Mouse (Mus musculus) ES-E14 (cell line): ENCODE measurements at regions not wholly inside any gene's neighbourhood (a gene's known extent, or its start where the extent isn't known, plus 50 kb on each side); places are given as distances from the start of the nearest gene placed in this dataset.

Experiments used
- DNase-seq: peaks from one replicate; pipeline ENCODE4 v3.0.0-alpha.2; 2013; ENCODE audit warnings: low read depth, low spot score
- H3K27ac ChIP-seq: 2 replicates; pipeline ENCODE4 v1.5.1; 2012; ENCODE audit warnings: low read depth, mild to moderate bottlenecking, low read length, moderate library complexity, mixed read lengths; ENCODE audit not compliant: poor library complexity, insufficient read depth, severe bottlenecking
- H3K36me3 ChIP-seq: 2 replicates; pipeline ENCODE4 v1.6.1; 2012; ENCODE audit warnings: mild to moderate bottlenecking, low read length, moderate library complexity, mixed read lengths; ENCODE audit not compliant: control insufficient read depth, poor library complexity, insufficient read depth, severe bottlenecking
- H3K4me1 ChIP-seq, 2 experiments: fragments of 150-350 bp in 1 of 2; sonication (generic) in 1 of 2; 2 replicates each; pipeline ENCODE4 v1.6.1; 2012; ENCODE audit warnings: low read length in 2 of 2, mild to moderate bottlenecking in 1 of 2, mixed read lengths in 1 of 2; ENCODE audit not compliant: control insufficient read depth in 2 of 2, insufficient read depth in 2 of 2, poor library complexity in 1 of 2
- H3K4me3 ChIP-seq, 2 experiments: fragments of 150-350 bp in 1 of 2; sonication (generic) in 1 of 2; 2 replicates each; pipeline ENCODE4 v1.5.1; 2012; ENCODE audit warnings: low read length in 2 of 2, low read depth in 1 of 2, mild to moderate bottlenecking in 1 of 2, mixed read lengths in 1 of 2; ENCODE audit not compliant: insufficient read depth in 1 of 2, poor library complexity in 1 of 2, severe bottlenecking in 1 of 2
- H3K9ac ChIP-seq: 2 replicates; pipeline ENCODE4 v1.6.1; 2012; ENCODE audit warnings: low read depth, mild to moderate bottlenecking, low read length, mixed read lengths; ENCODE audit not compliant: poor library complexity, insufficient read depth, severe bottlenecking
- H3K9me3 ChIP-seq: fragments of 150-350 bp; sonication (generic); 2 replicates; pipeline ENCODE4 v1.6.1; 2012; ENCODE audit warnings: low read depth, mild to moderate bottlenecking, low read length; ENCODE audit not compliant: control insufficient read depth, insufficient read depth
- CHD2 ChIP-seq: IDR thresholded peaks from 2 replicates; pipeline ENCODE4 v1.6.1; 2014; ENCODE audit warnings: mild to moderate bottlenecking, low read depth, low read length, inconsistent platforms
- HCFC1 ChIP-seq: IDR thresholded peaks from 2 replicates; pipeline ENCODE4 v1.6.1; 2012; ENCODE audit warnings: low read length, inconsistent platforms, borderline replicate concordance; ENCODE audit not compliant: insufficient read depth
- MAFK ChIP-seq: IDR thresholded peaks from 2 replicates; pipeline ENCODE4 v1.6.1; 2014; ENCODE audit warnings: mild to moderate bottlenecking, low read depth, low read length, inconsistent platforms; ENCODE audit not compliant: insufficient read depth
- ZC3H11A ChIP-seq: IDR thresholded peaks from 2 replicates; pipeline ENCODE4 v1.6.1; 2012; ENCODE audit warnings: low read depth, mild to moderate bottlenecking, inconsistent platforms, low read length, borderline replicate concordance
- ZNF384 ChIP-seq: IDR thresholded peaks from 2 replicates; pipeline ENCODE4 v1.6.1; 2012; ENCODE audit warnings: low read depth, low read length, inconsistent platforms
- in situ Hi-C, 2 experiments: fragments of 600-800 bp; cut with MboI; formaldehyde crosslinking; loops; one replicate each; pipeline ENCODE4 v1.15.1; 2025; ENCODE audit warnings: low sequenced_read_pairs in 2 of 2, inconsistent platforms in 1 of 2; ENCODE audit not compliant: unreplicated experiment in 2 of 2

GRCm38 (mm10) chrX:19929866-19930265 lies 129.5 kb upstream of the Chst7 start:
- no peak for TF ChIP-seq HCFC1
- TF ChIP-seq MAFK = no peak
- TF ChIP-seq CHD2 = no peak
- no peak for TF ChIP-seq ZC3H11A
- no peak for TF ChIP-seq ZNF384
- Histone ChIP-seq H3K36me3 (no peaks in the 10 kb centered on the region), H3K9me3 (no peaks in the 10 kb centered on the region), H3K4me1 (no peaks in the 10 kb centered on the region), H3K4me3 (no peak overlapping the region), H3K27ac (no peak overlapping the region), H3K9ac (no peak overlapping the region)
- in situ Hi-C loops = no loop called here
- DNase-seq = no peak

GRCm38 (mm10) chrX:19943305-19943704 lies 116.1 kb upstream of the Chst7 start:
- Histone ChIP-seq H3K9me3 (no peaks in the 10 kb centered on the region), H3K36me3 (no peaks in the 10 kb centered on the region), H3K27ac (peak overlapping the region; percentile 69; the same call in 1 of the 2 replicates), H3K4me3 (no peak overlapping the region), H3K9ac (no peak overlapping the region), H3K4me1 (peaks cover 0 to 2% of the 10 kb centered on the region in 2 experiments; a peak in 1 of 4 replicates)
- no peak for DNase-seq
- in situ Hi-C loops = no loop called here
- TF ChIP-seq MAFK (no peak), HCFC1 (no peak), ZNF384 (no peak), ZC3H11A (no peak), CHD2 (no peak)
